Mouse (Mus musculus) testis, adult 2 months (tissue): ENCODE results near the gene Oaz3. TPM values are rescaled to one million over a fixed set of nuclear protein-coding genes. Genes with fewer than 3 reads are reported as not detected.

Experiments
- H3K27ac ChIP-seq: fragments of 200-500 bp; 2 replicates; pipeline ENCODE4 v1.5.1; 2012; ENCODE audit warnings: low read depth, low read length; ENCODE audit not compliant: control insufficient read depth, insufficient read depth
- H3K27me3 ChIP-seq: fragments of 200-500 bp; 2 replicates; pipeline ENCODE4 v1.6.1; 2012; ENCODE audit warnings: mild to moderate bottlenecking, low read length, moderate library complexity; ENCODE audit not compliant: control insufficient read depth, insufficient read depth
- H3K36me3 ChIP-seq: fragments of 200-500 bp; 2 replicates; pipeline ENCODE4 v1.6.1; 2012; ENCODE audit warnings: mild to moderate bottlenecking, low read length; ENCODE audit not compliant: control insufficient read depth, insufficient read depth
- H3K4me1 ChIP-seq: fragments of 200-500 bp; 2 replicates; pipeline ENCODE4 v1.6.1; 2012; ENCODE audit warnings: low read length; ENCODE audit not compliant: control insufficient read depth, insufficient read depth
- H3K4me3 ChIP-seq: fragments of 200-500 bp; 2 replicates; pipeline ENCODE4 v1.5.1; 2012; ENCODE audit warnings: low read depth, mild to moderate bottlenecking, low read length, moderate library complexity, mixed read lengths; ENCODE audit not compliant: control insufficient read depth
- CTCF ChIP-seq: fragments of 200-500 bp; IDR thresholded peaks from 2 replicates; pipeline ENCODE4 v1.5.1; 2012; ENCODE audit warnings: low read depth, mild to moderate bottlenecking, inconsistent platforms, low read length, moderate library complexity; ENCODE audit not compliant: control insufficient read depth, insufficient read depth, insufficient replicate concordance
- POLR2A ChIP-seq: fragments of 200-500 bp; IDR thresholded peaks from 2 replicates; pipeline ENCODE4 v1.6.1; 2012; ENCODE audit warnings: low read depth, mild to moderate bottlenecking, inconsistent platforms, low read length, moderate library complexity; ENCODE audit not compliant: control insufficient read depth
- polyA plus RNA-seq: library from polyadenylated mRNA; depleted of rRNA; stranded (reverse); fragments of >200 nt; gene quantifications from 2 replicates; pipeline ENCODE4 v1.2.3, GENCODE M21; 2012

Oaz3 gene
- polyA plus RNA-seq, 1 experiment = 3,078 TPM

DNA sequence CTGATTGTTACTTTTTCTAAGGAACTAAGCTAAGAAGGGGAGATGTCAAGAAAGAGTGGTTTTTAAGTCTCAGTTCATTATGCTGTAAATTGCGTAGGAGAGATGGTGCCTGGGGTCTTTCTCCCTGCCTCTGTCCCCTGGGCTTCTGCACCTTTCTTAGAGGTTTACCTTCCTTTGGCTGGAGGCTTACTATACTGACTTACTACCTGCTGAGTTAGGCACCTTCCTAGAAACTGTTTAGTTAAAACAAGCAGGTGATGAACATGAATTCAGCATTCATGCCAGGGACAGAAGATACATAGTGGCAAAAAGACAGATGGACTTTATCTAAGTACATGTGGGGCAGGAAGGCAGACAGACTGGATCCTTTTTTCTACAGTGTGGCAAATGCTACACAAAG, 47.4 kb downstream of the Oaz3 start:
- peaks cover 2% of the 10 kb centered on the region; the same call in 1 of the 2 replicates for H3K4me1 ChIP-seq
- no peaks in the 10 kb centered on the region for H3K27me3 ChIP-seq
- no peak overlapping the region for H3K4me3 ChIP-seq
- TF ChIP-seq POLR2A (no peak), CTCF (no peak)
- no peaks in the 10 kb centered on the region for H3K36me3 ChIP-seq
- H3K27ac ChIP-seq = no peak overlapping the region

DNA sequence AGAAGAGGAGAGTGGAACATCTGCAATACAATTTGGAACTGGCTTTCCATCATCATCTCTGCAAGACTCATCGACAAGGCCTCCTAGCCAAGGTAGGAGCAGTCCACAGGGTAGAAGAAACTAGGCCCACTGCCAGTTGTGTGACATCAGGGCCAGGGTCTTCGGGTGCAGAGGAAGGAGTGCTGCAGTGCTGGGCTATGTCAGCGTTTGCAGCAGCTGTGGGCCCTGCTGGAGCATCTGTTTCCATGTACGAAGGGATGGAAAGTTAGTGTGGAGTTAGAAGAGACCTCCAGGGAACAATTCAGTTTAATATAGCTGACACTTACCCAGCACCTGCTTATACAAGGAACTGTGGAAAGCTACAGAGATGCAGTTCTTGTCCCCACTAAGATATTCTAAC, 50.7 kb downstream of the Oaz3 start:
- Histone ChIP-seq H3K27ac (no peak overlapping the region), H3K4me1 (no peaks in the 10 kb centered on the region), H3K27me3 (no peaks in the 10 kb centered on the region), H3K4me3 (no peak overlapping the region), H3K36me3 (no peaks in the 10 kb centered on the region)
- TF ChIP-seq POLR2A = no peak
- no peak for TF ChIP-seq CTCF

DNA sequence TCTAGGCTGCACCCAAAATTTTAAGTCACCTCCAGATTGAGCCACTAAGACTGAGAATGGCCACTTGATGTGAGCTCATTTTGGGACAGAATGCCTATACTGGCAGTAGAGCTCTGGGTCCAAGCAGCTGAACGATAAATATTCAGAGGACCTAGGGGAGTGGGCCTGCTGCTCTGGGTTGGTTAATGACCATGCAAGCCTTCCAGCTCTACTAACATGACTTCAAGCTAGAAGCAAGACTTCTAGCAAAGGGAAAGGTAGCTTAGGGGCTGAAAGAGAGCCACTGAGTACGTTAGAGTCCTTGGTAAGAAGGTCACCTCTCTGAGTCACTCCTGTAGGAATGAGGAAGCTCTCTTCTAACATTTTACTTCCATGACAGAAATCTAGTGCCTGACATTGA, 51.6 kb downstream of the Oaz3 start:
- Histone ChIP-seq H3K4me1 (no peaks in the 10 kb centered on the region), H3K36me3 (no peaks in the 10 kb centered on the region), H3K4me3 (no peak overlapping the region), H3K27ac (no peak overlapping the region), H3K27me3 (no peaks in the 10 kb centered on the region)
- no peak for TF ChIP-seq CTCF
- TF ChIP-seq POLR2A = no peak

DNA sequence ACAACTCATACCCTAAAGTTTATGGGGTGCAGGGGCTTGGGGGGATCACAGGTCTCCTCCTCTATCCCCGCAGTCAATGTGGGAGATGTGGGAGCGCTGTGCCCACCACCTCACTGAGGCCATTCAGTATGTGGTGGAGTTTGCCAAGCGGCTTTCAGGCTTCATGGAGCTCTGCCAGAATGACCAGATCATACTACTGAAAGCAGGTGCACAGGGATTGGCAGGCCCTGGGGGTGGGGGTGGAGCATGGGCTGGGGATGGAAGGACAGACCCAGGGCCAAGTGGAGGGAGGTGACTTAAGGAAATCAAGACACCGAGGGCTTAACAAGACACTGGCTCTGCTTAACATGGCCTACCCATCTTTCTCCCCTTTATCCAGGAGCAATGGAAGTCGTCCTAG, 52.7 kb downstream of the Oaz3 start:
- no peaks in the 10 kb centered on the region for H3K36me3 ChIP-seq
- no peaks in the 10 kb centered on the region for H3K27me3 ChIP-seq
- TF ChIP-seq POLR2A = no peak
- no peak for TF ChIP-seq CTCF
- no peaks in the 10 kb centered on the region for H3K4me1 ChIP-seq
- no peak overlapping the region for H3K27ac ChIP-seq
- H3K4me3 ChIP-seq = no peak overlapping the region

DNA sequence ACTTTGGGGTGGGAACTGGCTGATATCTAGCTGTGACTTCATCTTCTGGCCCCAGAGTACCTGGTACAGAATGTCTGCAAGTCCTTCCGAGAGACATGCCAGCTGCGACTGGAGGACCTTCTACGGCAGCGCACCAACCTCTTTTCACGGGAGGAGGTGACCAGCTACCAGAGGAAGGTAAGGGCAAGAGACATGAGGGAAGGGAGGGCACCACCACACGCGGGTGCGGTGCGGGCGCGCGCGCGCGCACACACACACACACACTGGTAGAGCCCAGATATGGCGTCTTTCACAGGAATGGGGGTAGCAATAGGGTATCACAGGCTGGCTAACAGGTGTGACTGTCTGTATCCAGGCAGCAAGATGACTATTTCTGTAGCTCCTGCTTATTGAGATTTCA, 54.3 kb downstream of the Oaz3 start:
- Histone ChIP-seq H3K4me3 (no peak overlapping the region), H3K36me3 (no peaks in the 10 kb centered on the region), H3K27me3 (no peaks in the 10 kb centered on the region), H3K27ac (no peak overlapping the region), H3K4me1 (no peaks in the 10 kb centered on the region)
- TF ChIP-seq CTCF = no peak
- no peak for TF ChIP-seq POLR2A

DNA sequence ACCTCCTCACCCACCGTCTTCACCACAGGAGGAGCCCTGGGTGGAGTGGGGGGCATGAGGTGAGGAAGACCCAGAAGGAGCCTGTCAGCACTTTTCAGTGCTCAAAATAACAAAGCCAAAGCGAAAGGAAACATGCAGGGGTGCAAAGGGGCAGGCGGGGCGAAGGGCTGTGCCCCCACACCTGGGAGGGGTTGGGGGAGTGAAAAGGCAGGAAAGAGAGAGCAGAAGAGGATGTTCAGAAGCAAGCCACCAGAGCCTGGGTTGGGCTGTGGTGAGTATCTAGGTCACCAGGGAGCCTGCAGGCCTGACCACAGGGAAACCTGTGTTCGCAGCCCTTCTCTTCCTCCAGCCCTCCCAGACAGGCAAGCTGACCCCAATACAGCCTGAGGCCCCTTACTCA, 55.7 kb downstream of the Oaz3 start:
- H3K27ac ChIP-seq = no peak overlapping the region
- H3K4me3 ChIP-seq = no peak overlapping the region
- no peaks in the 10 kb centered on the region for H3K27me3 ChIP-seq
- no peaks in the 10 kb centered on the region for H3K4me1 ChIP-seq
- no peaks in the 10 kb centered on the region for H3K36me3 ChIP-seq
- TF ChIP-seq POLR2A (no peak), CTCF (no peak)

DNA sequence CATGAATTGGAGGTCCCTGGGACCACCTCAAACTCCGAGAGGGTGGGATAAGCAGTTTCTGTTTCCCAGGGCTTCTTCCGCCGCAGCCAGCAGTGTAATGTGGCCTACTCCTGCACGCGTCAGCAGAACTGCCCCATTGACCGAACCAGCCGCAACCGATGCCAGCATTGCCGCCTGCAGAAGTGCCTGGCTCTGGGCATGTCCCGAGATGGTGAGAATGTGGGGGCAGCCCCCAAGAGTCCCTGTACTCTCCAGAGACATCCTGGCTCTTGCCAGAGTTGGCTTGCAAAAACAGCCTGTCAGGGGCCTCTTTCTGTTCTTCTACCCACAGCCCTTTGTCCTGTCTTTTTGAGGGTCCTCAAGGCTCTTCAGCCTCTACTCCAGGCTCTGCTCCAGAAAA, 56.3 kb downstream of the Oaz3 start:
- H3K4me1 ChIP-seq = no peaks in the 10 kb centered on the region
- TF ChIP-seq POLR2A = no peak
- H3K27ac ChIP-seq = no peak overlapping the region
- no peaks in the 10 kb centered on the region for H3K27me3 ChIP-seq
- H3K36me3 ChIP-seq = no peaks in the 10 kb centered on the region
- H3K4me3 ChIP-seq = no peak overlapping the region

DNA sequence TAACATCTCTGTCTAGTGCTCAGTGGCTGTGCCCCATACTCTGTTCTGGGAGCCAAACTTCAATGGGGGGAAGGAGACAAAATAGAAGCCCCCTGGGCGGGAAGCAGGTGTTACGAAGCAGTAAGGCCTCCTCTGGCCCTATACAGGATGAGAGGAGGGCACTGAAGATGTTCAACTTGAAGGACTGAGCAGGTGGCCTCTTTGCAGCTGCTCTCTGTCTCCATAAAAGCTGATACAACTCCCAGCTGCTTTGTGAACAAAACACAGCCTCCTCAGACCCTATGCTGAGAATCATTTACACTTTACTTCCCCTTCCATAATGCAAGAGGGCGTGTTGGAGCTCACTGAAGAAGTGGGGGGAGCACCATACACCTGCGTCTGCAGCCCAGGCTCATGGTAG, 57.0 kb downstream of the Oaz3 start:
- no peak overlapping the region for H3K4me3 ChIP-seq
- TF ChIP-seq CTCF (no peak), POLR2A (no peak)

More for the DNA sequence above, 57.0 kb downstream of the Oaz3 start:
- no peaks in the 10 kb centered on the region for H3K36me3 ChIP-seq
- no peak overlapping the region for H3K27ac ChIP-seq
- H3K27me3 ChIP-seq = no peaks in the 10 kb centered on the region
- H3K4me1 ChIP-seq = no peaks in the 10 kb centered on the region
